Mouse (Mus musculus): ENCODE measurements around the gene Hexim2.

Hexim2 gene

DNA sequence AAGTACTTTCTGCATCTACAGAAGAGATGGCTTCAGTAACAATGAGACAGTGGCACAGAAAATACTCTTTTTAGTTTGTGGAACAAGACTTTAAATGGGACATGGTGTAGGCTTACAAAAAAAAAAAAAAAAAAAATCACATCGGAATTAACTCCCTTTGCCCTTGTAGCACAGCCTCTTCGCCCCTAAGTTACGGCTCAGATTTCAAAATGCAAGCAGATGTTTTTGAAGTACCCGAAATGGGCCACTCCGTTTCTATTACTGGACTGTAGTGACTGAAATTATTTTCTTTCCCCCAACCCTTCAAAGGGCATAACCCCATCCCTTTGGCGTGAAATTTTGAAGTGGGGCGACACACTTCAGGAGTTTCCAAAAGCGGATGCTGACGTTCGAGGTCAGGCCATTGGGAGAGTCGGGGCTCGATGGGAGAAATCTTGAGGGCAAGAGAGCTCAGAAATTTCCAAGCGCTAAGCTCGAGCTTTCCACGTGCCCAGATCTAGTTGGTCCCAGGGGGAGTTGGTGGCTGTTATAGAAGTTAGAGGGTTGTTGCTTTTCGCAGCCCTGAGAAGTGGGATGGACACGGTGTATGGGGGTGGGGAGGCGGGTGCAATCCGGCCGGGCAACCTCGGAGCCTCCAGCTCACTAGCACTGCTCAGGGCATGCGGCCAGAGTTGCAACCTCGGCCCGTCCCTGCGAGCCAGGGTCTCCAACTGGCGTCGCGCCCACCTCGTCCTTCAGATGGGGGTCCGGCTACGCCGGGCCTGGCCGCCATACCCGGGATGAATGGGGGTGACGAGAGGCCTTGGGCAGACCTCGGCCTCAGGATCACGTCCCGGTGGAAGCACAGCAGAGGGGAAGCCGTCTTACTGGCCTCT, at the start of gene Hexim2:
Gene Hexim2 (plus strand): TSS at position 729 of the 875 bp plus-strand sequence.
- CTCF ChIA-PET = interaction anchor here (0.6 to 2.0 kb wide), 2 partner anchors 17 to 203 kb away, joined by 4 to 6 read pairs; no protein-coding TSS in a partner anchor

DNA sequence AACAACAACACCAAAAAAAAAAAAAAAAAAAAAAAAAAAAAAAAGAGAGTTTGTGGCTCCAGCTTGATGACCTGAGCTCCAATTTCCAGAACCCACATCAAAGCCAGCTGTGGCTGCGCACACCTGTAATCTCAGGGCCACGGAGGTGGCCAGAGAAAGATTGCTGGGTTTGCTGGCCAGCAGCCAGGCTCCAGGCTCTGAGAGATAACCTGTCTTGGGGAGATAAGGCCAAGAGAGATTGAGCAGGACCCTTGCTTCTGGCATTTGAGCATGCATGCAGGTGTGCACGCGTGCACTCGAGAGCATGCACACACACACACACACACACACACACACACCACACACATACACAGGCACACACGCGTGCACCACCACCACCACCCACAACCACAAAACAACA, 38.9 kb upstream of the Hexim2 start:
- CTCF ChIA-PET = no interaction called here

GRCm38 (mm10) chr11:103093862-103094833, 38.1 kb upstream of the Hexim2 start:
- CTCF ChIA-PET = interaction anchor here (0.6 kb wide), 1 partner anchor 210 kb away, joined by 3 read pairs; no protein-coding TSS in a partner anchor

DNA sequence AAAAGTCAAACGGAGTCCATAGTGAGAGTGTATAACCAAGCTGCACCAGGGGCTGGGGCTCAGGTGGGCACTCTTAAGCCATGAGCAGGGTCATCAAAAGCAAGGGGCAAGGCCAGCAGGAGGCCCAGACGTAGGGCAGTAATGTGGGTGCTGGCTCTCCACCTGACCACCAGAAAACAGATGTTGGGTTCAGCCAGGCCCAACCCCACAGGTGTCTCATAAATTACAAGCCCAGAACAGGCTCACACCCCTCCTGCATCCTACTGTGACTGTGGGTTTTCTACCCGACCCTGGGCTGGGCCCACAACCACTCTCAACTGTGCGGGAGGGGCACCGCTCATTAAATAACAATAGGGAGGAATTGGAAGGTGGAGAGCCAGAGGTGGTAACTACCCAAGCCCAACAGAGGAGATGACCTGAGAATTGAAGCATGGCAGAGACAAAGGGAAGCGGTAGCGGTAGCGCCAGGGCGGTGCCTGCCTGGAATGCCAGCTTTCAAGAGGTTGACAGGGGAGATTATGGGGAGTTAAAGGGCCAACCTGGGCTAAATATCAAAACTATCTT, 37.0 kb upstream of the Hexim2 start:
- CTCF ChIA-PET = no interaction called here

DNA sequence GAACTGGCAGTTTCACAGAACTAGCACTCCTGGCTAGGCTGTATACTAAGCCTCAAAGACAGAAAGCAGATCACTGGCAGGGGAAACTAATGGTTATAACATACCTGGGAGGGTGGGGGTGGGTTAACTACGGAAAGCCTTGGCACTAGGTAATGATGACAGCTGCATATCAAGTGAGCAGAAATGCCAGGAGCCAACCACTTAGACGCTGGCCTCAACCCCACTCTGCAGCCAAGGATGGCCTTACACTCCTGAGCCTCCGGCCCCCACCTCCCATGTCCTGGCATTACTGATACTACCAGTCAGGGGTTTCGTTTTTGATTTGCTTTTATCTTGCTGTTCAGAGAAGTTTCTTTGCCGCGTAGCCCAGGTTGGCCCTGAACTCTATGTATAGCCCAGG, 36.4 kb upstream of the Hexim2 start:
- CTCF ChIA-PET = no interaction called here

GRCm38 (mm10) chr11:103096979-103097894, 35.0 kb upstream of the Hexim2 start:
- CTCF ChIA-PET = no interaction called here

DNA sequence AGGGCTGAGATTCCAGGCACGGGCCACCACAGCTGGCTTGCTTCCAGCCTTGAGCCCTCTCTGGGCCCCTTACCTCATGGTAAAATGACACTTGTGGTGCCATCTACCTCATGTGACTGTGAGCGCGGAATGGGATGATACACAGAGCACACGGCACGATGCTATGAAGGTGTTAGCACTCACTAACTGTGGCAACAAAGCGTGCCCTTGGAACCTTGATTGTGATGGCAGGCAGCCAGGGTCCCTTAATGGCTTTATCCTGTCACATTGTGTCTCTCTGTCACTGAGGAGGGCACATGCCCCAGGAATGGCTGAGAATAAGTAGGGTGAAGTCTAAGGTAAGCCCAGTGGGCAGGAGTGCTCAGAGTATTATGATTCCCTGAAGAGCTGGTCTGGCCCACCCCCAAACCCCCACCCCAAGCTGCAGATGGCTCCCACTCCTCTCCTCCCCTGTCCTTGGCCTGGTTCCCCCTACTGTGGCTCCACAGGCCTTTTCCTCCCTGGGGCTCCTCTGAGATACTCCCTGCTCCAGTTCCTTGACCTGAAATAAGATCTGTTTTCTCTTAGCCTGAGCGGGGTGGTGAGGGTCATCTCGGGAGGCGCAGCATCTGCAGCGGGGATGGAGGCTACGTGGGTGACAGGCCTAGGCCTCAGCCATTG, 33.6 kb upstream of the Hexim2 start:
- CTCF ChIA-PET = no interaction called here

GRCm38 (mm10) chr11:103099352-103099940, 32.8 kb upstream of the Hexim2 start:
- CTCF ChIA-PET = no interaction called here

GRCm38 (mm10) chr11:103100361-103100760, 31.9 kb upstream of the Hexim2 start:
- CTCF ChIA-PET = interaction anchor here (0.6 to 1.0 kb wide), 2 partner anchors 59 to 83 kb away, joined by 3 to 9 read pairs; no protein-coding TSS in a partner anchor

DNA sequence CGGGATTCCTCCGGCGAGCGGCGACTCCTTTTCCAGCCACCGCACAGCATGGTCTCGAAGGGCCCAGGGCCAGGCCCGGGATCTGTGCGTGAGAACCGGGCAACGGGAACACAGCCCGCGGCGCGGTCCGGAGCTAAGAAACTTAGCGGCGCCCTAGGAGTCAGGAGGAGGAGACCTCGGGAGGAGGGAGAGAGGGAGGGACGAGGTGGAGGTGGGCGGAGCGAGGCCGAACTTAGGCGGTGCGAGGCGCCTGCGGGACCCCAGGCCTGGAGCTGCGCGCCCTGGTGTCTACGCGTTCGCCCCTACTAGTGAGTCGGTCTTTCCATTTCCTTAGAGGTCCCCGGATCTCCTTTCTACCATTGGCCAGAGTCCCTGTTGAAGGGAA, 30.8 kb upstream of the Hexim2 start, which contains the start of the genes Plcd3 and Acbd4:
Gene Plcd3 (minus strand): TSS at position 178 of the 385 bp plus-strand sequence.
Gene Acbd4 (plus strand): TSS at position 202 of the 385 bp plus-strand sequence.
- CTCF ChIA-PET = interaction anchor here (0.7 to 1.0 kb wide), 3 partner anchors 22 to 116 kb away, joined by 3 read pairs; no protein-coding TSS in a partner anchor

DNA sequence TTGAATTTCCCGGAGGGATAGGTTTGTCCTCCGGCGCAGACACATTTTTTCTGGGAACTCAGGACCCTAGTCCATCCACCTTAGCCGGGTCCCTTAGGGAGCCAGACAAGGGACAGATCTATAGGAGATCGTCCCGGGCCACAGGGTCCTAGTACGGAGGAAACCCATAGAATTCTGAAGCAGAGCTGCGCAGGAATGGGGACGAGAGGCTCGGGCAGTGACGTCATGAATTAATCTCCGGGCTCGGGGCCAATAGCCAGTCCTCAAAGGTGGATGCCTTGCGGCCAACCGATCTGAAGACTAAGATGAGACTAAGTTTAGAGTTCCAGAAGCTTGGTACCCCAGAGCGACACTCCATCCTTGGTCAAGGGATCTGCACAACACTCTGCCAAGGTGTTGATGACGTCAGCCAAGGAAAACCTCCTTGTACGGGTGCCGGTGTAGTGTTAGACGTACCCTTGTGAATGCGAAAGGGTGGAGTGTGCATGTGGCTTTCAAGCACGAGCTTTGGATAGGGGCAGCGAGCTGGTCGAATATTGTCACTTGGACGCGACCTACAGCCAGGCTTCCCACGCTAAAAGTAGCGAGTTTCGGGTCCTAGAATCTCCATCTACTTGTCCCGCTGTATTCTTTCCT, 30.2 kb upstream of the Hexim2 start:
- CTCF ChIA-PET = interaction anchor here (0.7 to 1.2 kb wide), 3 partner anchors 13 to 116 kb away, joined by 3 read pairs; no protein-coding TSS in a partner anchor

DNA sequence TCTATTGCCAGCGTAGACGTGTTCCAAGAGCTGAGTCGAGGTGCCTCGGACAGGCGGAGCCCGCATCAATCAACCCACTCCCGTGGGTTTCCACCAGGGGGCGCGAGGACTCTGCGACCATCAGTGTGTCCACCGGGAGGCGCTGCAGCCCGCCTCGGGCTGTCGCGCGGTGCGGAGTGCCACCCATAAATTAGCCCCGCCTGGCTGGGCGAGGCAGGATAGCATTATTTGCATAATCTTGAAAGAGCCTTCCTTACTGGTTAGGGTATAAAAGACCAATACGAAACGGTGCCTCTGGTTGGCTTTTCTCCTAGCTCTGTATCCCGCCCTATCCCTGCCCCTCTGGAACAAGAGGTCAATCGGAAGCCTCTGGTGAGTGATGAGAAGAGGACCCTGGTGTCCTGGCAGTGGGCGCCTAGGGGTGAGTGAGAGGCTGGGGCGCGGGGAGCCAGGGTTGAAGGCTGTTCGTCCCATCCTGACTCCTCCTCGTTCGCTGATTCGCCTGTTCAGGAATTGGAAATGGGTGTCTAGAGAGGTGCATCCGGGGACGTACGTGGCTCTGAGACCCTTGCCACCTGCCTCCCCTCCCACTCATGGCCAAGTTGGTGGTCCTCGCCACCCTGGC, 29.4 kb upstream of the Hexim2 start:
- CTCF ChIA-PET = interaction anchor here (0.6 to 1.2 kb wide), 4 partner anchors 12 to 95 kb away, joined by 3 to 4 read pairs (median 3); partner anchors contain the start of gene Hexim1

DNA sequence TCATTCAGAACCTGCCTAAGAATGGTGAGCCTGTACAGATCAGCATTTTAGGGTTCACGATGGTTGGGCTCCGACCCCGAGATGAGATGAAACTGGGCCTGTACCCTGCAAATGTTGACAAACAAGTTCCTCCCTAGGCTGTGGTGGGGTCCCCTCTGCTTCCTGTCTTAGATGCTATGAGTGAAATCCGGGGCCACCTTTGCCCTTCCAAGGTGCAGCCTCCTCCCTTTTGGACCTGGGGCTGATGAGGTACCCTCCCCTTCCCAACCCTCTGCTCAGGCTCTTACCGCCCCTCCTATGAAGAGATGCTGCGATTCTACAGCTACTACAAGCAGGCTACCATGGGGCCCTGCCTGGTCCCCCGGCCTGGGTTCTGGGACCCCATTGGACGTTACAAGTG, 28.6 kb upstream of the Hexim2 start:
- CTCF ChIA-PET = interaction anchor here (1.2 to 2.5 kb wide), 2 partner anchors 12 to 55 kb away, joined by 3 to 15 read pairs; partner anchors contain the start of gene Hexim1

DNA sequence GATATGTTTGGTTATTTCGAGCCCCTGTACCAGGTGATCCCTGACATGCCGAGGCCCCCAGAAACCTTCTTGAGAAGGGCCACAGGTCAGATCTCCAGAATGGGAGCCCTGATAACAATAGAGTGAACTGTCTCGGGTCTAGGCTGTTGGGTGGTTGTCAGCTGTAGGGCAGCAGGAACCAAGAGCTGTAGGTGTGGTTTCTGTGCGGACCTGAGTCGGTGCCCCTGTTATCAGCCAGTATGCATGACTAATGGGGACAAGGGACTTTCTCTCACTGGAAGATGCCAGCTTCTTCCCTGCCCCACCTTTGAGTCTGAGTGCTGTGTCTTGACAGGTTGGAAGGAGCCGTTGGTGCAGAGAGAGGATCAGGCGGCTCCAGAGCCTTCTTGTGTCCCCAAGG, 27.8 kb upstream of the Hexim2 start:
- CTCF ChIA-PET = interaction anchor here (1.2 to 2.5 kb wide), 3 partner anchors 11 to 55 kb away, joined by 3 to 15 read pairs (median 6); partner anchors contain the start of gene Hexim1

DNA sequence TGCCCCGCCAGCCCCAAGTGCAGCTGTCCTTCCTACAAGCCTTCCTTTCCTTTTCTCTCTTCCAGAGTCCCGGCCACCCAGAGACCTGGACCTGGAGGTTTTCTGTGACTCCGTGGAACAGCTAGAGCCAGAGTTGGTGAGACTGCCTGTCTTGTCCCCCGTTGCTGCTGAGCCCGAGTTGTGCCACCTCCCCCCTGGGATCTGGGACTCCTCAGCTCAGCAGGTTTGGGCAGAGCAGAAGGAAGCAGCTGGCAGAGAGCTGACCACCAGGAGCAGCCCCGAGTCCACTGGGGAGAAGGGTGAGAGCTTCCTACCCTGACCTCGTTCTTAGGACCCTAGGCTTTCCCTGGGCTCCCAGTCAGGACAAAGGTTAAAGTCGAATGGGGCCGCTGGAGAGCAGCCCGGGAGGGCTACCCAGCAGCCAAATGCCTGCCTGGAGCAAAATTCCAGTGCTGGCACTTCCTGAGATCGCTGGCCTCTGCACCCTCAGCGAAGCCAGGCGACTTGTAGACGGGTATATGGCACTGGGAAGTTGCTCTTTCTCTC, 27.0 kb upstream of the Hexim2 start:
- CTCF ChIA-PET = interaction anchor here (1.8 to 2.5 kb wide), 2 partner anchors 11 to 54 kb away, joined by 6 to 15 read pairs; partner anchors contain the start of gene Hexim1

DNA sequence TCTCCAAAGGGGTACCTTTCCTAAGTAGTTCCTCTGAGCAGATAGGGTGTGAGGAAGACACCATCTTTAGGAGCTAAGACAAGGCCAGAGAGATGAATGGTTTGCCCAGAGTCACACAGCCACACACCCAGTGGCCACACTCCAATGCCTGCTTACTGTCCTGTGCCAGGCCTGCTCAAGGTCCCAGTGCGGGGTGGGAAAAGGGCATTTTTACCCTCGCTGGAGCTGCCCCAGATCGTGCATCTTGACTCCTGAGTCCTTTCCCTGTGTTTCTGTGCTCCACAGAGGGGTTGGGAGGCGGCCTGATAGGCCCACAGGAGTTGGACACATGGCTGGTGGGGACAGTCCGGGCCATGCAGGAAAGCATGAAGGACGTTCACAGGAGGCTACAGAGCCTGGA, 26.4 kb upstream of the Hexim2 start:
- CTCF ChIA-PET = interaction anchor here (0.6 to 2.5 kb wide), 3 partner anchors 10 to 54 kb away, joined by 5 to 15 read pairs (median 6); partner anchors contain the start of gene Hexim1

- CTCF ChIA-PET = interaction anchor here (0.6 to 1.8 kb wide), 2 partner anchors 10 to 53 kb away, joined by 5 to 6 read pairs; partner anchors contain the start of gene Hexim1
These were observed 25.8 kb upstream of the Hexim2 start for GRCm38 (mm10) chr11:103106386-103106785.

GRCm38 (mm10) chr11:103111301-103111700, 20.9 kb upstream of the Hexim2 start:
- CTCF ChIA-PET = no interaction called here
